Mouse (Mus musculus): Measurements from ENCODE around the gene Tenm4.

DNA sequence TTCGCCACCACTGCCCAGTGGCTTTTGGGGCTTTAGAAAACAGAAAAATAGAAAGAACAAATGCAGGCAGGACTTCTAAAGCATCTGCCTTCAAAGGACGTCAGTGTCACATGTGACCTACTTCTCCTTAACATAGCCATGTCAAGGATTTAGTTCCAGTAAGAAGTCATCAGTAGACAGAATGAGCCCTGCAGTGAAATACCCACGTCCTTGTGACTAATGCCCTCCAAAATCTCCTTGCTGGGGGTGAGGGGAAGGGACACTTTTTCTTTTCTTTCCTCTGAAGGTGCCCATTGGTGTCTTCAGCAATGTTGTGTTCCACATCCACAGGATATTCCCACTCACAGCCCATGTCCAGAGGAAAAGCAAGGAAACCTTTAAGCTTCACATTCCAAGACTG lies 596.0 kb downstream of the Tenm4 start:
- TF ChIP-seq USF1 (IDR thresholded peaks at IDR 0.05; ENCODE audit: low read depth, low read length) (no peak), CTCF (conservative IDR thresholded peaks at IDR 0.05 in 1 of 2, IDR thresholded peaks at IDR 0.05 in 1 of 2; ENCODE audit: low read depth in 2 of 2, low read length in 2 of 2) (no peak), NELFE (IDR thresholded peaks at IDR 0.05; ENCODE audit: low read depth, low read length) (no peak), UBTF (IDR thresholded peaks at IDR 0.05; ENCODE audit: low read depth, low read length) (no peak), HCFC1 (IDR thresholded peaks at IDR 0.05; ENCODE audit: low read depth, low read length) (no peak), RAD21 (IDR thresholded peaks at IDR 0.05; ENCODE audit: low read depth, low read length) (no peak), POLR2A (IDR thresholded peaks at IDR 0.05; ENCODE audit: low read depth, low read length) (no peak), IRF4 (IDR thresholded peaks at IDR 0.05; ENCODE audit: low read depth, low read length) (no peak)

All from CH12.LX (cell line).